Mouse (Mus musculus) thymus, postnatal 14 days (tissue): Measurements from ENCODE around the gene Galk1.
"Not testable (repeated sequence)": the region's sequence is repeated elsewhere in the genome, so short reads cannot be mapped to it uniquely, and the experiment has no call there.

Experiments
- DNase-seq: peaks from one replicate; pipeline ENCODE4 v3.0.0; 2021

The Galk1 gene

DNA sequence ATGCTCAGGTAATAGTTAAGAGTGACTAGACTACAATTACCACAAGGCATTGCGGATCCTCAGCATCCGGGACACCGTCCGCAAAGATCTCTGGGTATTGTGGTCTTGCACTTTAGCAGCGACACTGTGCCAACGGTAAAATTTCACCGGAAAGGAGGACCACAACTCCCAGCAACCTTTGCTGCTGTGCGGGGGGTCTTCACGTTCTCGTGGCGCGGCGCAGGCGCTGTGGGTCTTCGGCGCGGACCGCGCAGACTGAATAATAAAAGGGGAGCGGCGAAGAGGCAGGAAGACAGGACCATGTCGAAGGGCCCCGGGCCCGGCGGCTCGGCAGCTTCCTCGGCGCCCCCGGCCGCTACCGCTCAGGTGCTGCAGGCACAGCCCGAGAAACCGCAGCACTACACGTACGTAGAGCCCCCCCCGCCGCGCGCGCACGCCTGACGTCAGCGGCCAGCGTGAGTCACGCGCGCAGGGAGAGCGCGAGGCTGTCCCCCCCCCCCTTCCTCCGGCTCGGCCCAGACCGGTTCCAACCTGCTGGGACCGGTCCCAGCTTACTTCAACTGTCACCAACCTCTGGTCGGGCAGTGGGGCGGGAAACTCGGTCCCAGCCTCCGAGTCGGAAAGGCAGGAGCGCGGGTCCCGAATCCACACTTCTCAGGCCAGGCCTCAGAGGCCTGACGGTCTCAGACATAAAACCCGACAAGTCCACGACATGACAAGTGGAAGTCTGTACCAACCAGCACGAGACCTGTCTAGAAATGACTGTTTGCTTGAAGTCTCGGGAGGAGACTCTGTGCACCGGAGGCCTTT lies 17.8 kb upstream of the Galk1 start, which contains the start of gene Unk:
TSS of gene Unk (plus strand) at position 235 of the 810 bp plus-strand sequence.
- peak; percentile 96 for DNase-seq

DNA sequence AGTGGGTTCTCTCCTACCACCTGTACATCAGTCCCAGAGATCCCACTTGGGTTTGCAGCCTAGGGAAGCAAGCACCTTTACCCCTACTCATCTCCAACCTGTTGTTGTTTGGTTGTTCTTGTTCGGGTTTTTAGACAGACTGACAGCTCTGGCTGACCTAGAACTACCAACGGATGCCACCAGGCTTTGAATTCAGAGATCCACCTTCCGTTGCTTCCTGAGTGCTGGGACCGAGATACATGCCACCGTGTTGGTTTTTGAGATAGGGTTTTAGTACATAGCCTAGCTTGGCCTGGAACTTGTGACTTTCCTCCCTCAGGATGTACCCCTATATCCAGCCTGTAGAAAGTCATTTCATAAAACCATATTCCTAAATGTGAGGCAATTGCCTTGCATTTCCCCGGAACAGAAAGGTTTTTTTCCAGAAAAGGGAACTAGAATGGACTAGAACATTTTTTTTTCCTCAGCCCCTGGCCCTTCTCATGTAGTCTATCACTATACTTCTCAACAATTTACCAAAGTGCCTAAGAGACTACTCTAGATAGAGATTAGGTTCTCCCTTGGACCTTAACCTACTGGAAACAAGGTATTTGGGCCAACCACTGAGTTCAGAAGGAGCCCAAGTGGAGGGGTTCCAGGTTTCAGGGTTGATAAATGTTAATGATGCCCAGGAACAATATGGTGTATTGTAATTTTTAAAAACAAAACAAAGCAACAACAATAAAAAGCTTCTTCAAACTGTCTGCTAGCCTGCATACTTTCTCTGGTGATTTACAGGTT lies 16.8 kb upstream of the Galk1 start:
- no peak for DNase-seq

DNA sequence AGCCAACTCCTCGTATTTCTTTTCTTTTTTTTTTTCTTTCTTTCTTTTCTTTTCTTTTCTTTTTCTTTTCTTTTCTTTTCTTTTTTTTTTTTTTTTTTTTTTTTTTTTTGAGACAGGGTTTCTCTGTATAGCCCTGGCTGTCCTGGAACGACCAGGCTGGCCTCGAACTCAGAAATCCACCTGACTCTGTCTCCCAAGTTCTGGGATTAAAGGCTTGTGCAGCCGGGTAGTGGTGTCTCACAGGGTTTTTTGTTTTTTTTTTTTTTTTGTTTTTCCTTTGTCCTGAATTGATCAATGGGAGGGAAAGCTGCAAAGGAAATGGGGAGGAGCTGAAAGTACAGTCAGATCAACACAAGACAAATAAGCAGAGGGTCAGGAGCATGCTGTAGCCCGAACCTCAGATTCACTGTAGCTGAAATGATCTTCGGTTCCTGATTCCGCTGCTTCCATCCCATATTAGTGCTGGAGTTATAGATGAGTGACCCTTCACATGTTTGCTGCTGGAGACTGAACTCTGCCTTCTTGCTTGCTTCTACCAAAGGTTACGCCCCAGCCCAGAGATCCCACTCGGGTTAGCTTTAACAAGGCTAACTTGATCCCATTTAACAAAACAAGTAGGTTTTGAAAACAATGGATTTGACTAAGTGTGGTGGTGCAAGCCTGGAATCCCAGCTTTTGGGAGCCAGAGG lies 15.8 kb upstream of the Galk1 start:
- no peak for DNase-seq

DNA sequence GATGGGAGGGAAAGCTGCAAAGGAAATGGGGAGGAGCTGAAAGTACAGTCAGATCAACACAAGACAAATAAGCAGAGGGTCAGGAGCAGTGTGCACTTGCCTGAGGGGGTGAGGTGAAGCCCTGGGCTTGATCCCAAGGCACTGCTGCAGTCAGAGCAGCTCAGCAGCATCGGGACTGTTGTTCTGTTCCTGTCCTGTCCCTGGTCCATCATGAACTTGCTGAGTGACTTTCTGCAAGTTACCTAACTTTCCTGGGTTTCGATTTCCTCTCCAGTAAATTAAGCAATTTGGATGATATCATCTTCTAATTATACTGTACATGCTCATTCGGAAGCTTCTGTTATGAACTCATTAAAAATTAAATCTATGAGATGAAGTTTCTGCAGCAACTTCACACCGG lies 15.2 kb upstream of the Galk1 start, which contains the start of gene H3f3b:
TSS of gene H3f3b (minus strand) at position 207 of the 400 bp plus-strand sequence.
- DNase-seq, result no peak

DNA sequence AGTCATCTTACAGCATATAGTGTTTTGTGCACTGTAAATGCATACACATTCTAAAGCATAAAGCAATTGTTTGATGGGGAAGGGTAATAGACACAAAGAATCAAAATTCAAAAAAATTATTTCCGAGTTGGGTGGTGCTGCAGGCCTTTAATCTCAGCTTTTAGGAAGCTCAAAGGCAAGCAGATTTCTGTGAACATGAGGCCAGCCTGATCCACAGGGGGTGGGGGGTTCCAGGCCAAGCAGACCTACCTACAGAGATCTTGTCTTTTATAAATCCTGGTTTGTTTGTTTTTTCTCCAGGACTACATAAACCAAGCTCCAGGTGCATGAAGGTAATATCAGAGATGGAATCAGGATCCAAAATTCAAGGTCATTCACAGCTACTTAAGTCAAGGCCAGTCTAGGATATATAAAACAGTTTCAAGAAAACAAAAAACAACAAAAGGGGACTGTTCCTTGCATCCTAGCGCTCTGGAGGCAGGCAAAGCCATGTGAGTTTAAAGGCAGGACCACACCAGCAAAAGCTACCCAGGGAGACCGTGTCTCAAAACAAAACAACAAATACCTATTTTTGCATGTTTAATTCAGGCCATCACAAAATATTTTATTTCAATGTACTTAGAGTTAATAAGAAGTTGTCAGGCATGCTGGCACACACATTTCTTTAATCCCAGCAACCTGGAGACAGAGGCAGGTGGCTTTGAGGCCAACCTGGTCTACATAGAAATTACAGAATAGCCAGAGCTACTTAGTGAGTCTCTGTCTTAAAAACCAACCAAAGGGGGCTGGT lies 12.7 kb upstream of the Galk1 start:
- DNase-seq, result no peak

DNA sequence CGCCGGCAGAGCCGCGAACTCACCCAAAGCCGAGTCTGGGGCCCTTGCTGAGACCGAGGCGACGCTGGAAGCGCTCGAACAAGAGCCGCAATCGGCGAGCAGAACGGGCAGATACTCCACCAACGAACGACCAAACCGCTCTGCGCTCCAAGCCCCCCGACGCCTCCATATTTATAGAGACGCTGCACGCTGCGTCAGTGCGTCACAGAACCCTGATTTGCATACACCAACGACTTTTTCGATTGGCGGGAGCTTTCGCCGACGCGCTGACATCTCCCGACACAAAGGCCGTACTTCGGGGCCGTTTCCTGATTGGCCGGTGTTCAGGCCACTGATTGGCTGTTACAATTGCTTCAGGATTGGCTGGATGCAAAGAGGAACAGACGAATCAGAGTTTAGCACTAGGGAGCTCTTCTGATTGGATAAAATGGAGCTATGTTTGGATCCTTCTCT lies 11.9 kb upstream of the Galk1 start:
- peak; percentile 96 for DNase-seq

DNA sequence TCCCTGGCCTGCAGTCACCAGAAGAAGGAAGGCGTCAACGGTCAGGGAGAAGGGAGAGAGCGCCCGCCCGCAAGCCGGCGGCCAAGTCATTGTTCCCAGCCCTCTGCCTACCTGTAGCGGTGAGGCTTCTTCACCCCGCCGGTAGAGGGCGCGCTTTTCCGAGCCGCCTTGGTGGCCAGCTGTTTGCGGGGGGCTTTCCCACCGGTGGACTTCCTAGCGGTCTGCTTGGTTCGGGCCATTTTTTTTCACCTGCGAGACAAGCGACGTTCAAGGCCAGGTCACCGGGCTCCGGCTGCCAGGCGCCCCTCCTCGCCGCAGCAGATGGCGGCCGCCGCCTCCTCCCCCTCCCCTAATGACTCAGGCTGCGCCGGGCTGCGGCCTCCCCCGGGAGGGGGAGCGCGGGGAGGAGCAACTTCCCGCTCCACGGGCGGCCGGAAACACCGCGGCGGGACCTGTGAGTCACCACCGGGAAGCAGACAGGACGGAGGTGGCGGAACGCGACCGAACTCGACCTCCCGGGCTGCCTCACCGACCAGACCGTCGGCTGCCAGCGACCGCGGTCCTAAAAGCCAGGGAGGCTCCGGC lies 11.3 kb upstream of the Galk1 start:
- DNase-seq, result peak; percentile 89

DNA sequence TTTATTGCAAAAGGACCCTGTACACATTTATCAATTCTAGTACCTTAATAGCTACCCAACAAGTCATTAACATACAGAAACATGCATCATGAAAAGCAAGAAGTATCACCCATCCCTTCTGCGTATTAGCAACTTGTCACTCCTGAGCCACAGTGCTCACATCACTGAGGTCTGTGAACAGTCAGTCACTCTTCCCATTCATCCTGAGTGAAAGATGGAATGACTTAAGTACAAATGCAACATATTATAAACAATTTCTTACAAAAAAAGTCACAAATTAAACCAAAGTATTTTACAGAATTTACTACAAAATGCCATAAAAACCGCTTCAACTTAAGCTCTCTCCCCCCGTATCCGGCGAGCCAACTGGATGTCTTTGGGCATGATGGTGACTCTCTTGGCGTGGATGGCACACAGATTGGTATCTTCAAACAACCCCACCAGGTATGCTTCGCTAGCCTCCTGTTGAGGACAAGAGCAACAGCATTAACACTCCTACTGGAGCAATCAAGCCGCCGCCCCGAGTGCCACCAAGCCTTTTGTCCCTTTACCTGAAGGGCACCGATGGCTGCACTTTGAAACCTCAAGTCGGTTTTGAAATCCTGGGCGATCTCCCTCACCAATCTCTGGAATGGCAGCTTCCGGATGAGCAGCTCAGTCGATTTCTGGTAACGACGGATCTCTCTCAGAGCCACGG lies 10.7 kb upstream of the Galk1 start:
- not testable (repeated sequence) for DNase-seq

DNA sequence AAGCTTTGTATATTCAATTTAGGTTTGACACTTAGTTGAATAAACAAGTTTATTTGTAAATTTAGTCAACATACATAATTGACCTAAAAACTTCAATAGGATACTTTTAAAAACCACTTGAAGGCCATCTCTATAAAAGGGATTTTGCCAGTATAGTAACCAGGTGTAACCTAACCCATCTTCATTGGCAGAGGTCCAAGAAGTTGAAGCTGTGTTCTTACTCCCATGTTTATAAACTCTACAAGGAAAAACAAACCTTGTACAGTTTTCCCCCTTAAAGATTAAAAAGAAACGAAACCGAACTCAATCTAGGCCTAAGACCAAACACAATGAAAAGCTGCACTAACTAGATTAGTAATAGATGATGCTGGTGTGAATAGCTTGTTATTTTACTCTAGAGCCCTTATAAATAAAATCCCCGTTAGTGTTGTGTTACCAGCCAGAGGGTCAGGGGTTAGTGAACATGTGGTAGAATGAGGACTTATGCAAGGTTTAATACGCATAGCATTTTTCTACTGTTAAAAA lies 9.8 kb upstream of the Galk1 start:
- no peak for DNase-seq

DNA sequence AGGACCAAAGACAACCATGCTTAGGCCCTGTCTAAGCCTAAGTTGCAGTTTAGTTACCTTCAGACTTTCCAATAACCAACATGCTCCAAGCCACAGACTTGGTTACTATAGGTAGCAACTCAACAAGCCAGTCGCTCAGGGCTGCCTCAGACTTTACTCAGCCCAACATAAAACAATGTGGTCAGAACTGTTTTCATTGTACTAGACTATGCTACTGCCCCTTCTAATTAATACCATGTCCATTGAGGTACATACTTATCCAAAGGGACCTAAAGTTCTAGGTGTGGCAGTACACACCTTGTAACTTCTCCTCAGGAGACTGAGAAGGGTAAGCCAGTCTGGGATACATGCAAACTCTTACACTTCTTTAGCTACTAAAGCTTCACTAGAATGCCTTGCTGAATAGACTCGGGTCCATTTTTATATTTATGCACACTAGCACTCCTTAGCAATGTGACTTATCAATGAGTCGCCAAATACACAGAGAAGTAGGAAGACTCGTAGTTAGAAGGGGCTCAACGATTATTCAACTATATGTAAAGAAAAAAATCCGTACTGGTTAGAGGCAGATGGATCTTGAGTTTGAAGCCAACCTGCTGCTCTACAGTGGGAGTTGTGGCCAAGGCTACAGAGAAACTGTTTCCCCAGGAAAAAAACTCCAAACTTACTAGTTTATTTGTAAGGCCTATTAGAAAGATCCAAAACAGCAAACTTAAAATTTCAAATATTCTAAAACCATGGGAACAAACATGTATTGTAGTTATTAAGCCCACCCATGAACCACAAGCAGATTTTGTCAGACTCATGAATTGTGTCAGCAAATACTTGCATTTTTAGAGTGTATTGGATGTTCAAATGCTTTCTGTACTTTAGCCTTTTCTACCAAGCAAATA lies 9.1 kb upstream of the Galk1 start:
- DNase-seq, result no peak

DNA sequence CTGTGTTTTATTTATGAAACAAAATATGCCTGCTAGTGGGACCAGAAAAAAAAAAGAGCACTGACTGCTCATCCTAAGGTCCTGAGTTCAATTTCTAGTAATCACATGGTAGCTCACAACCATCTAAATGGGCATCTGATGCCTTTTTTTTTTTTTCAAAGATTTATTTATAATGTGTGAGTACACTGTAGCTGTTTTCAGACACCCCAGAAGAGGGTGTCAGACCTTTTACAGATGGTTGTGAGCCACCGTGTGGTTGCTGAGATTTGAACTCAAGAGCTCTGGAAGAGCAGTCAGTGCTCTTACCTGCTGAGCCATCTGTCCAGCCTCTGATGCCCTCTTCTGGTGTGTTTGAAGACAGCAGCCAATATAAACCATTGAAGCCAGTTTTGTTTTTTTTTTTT lies 8.0 kb upstream of the Galk1 start:
- peak; percentile 48 for DNase-seq

DNA sequence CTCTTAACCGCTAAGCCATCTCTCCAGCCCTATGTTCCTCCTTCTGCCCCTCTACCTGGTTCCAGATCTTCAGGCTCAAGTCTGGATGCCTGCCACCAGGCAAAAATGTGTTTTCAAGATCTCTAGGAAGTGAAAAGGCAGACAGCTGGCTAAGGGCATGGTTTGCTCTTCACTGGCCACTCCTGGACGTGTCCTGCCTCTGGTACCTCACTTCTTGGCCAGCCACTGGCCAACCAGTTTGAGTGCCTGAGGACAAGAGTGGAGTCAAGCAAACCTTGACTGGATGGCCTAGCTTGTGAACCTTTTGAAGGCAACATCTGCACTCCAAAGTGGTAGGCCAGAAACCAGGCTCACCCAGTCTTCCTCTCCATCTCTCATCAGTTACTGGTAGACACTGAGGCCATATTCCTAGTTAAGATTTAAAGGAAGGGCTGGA lies 7.5 kb upstream of the Galk1 start:
- DNase-seq, result no peak

DNA sequence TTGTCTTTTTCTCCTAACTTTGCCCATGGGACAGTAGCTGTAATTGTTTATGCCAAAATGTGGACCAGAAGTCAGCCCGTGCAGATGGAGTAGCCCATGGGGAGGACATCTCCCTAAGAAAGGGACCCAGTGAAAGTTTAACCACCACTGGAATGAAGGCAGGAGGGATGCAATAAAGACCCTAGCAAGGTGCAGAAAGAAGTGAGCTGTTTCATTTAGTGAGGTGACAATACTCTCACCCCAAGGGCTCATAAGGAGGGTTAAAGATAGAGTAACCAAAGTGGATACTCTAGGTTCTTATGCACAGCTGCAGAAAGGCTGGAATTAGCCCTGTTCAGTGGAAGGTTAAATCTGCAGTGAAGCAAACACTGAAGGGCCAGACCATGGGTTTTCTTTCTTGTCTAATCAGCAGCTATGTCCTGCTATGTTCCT lies 6.9 kb upstream of the Galk1 start:
- DNase-seq, result no peak

DNA sequence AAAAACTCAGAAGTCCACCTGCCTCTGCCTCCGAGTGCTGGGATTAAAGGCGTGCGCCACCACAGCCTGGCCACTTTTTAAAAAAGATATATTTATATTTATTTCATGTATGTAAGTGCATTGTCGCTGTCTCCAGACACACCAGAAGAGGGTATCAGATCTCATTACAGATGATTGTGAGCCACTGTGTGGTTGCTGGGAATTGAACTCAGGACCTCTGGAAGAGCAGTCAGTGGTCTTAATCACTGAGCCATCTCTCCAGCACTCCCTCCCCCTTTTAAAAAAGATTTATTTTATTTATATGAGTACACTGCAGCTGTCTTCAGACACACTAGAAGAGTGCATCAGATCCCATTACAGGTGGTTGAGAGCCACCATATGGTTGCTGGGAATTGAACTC lies 6.3 kb upstream of the Galk1 start:
- not testable (repeated sequence) for DNase-seq

DNA sequence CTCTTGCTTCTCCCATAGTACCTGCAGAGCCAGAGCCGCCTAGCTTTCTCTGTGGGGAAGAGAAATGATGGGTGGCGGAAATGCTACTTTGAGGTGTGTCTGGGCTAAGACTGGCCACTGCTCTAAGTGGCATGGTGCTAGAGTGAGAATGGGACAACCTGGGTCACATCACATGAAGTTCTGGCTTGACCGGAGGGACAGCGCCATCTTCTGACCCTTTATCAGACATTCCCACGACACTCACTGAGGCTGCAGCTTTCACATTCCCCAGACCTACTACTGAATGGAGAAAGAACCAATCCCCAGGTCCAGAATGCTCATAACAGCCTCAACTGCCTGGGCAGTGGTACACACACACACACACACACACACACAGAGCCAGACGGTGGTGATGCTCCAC lies 5.6 kb upstream of the Galk1 start:
- peak; percentile 56 for DNase-seq

DNA sequence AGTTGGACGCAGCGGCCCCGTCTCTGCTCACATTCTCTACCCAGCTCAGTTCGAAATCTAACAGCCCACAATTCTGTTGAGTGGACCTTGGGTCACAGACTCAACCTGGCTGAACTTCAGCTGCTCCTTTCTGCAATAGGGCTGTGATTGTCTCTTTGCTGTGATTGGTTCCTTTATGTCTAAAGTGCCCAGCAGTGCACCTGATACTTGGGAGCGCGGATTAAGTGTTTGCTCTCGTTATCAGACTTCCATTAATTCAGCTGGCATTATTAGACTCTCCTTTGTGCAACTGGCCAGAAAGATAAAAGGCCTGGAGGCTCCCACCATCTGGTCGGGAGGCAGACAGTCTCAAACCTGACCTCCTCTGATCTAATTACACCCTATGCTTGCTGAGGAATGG lies 2.3 kb upstream of the Galk1 start:
- no peak for DNase-seq

DNA sequence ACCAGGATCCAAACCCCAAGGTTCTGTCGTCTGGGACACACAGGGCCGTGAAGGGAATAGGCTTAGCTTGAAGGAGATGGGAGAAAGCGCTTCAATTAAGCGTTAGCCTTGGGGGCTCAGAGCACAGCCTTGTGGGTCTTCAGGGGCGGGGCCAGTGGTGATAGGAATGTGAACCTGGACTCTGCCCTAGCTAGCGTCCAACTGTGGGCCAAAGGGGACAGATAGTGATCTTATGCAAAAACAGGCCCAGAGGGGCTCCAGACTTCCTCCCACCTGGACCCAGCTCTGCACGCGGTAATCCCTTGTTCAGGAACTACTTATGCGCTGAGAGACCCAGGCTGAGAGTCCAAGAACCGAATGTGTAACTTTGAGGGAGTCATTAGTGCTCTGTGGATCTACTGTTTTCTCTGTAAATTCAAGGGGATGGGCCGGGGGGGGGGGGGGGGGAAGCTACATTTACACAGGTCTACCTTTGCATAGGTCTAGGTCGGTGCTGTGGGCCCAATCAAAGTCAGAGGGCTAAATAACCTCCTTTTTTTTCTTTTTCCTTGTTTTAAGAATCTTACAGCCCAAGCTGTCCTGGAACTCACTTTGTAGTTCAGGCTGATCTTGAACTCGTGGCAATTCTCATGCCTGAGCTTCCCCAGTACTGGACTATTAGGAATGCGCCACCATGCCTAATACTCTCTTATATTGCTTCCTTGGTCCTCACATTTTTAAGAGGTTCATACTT lies 824 bp downstream of the Galk1 start:
- no peak for DNase-seq

DNA sequence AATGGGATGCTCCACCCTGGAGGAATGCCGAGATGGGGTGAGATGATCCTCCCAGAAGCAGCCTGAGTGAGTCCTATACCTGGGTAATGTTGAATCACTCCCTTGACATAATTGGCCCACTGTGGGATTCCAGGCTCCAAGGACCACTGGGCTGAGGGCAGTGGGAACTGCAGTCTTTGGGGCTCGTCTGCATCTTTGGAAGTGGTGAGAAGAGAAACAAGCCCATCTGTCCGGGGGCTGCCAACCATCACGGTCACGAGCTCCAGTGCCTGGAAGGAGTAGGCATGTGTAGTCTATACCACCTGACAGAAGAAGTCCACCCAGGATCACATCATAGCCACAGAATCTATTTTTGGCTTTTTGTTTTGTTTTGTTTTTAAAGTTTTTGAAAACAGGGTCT lies 1.6 kb downstream of the Galk1 start:
- no peak for DNase-seq

DNA sequence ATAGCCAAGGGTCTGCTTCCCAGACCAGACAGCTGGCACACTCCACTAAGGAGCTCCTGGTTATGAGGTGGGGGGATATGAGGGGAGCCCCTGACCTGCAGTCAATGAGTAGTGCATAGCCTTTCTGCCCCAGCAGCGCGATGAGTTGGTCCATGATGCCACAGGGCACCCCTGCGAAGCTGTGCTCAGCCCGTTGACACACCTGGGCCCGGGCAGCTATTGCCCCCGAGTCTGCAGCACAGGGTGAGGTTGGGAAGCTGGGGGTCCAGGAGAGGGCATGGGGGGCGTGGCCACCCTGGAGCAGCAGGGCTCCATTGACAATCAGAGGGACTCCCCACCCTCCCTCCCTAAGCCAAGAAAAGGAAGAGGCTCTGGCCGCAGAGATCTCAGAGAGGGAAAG lies 2.4 kb downstream of the Galk1 start:
- no peak for DNase-seq
